Mouse (Mus musculus) 3134 (cell line): ENCODE measurements around the gene Sufu.

Source experiments
- DNase-seq: peaks from one replicate; pipeline ENCODE4 v3.0.0-alpha.2; 2011; ENCODE audit warnings: low spot score; ENCODE audit not compliant: insufficient read length; ENCODE audit errors: extremely low read depth

Sufu gene

GRCm38 (mm10) chr19:46457798-46458197 is 61.1 kb downstream of the Sufu start:
- DNase-seq = no peak

DNA sequence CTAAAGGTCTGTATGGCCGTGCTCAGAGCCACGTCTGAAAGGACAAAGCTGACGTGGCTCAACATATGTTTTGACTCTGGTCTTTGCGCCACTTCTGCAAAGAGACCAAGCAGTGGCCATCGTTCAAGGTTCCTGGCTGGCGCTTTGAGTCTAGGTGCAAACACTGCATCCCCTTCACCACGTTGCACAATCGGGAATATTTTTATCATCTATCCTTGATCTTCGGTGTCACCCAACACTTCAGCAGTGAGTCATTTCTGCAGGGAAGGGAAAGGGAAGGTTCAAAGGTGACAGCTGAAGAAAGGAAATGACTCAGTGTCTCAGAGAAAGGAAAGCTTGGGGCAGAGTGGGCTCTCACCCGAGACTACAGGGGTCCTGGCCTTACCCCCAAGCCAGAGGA is 62.6 kb downstream of the Sufu start:
- peak; percentile 51 for DNase-seq

DNA sequence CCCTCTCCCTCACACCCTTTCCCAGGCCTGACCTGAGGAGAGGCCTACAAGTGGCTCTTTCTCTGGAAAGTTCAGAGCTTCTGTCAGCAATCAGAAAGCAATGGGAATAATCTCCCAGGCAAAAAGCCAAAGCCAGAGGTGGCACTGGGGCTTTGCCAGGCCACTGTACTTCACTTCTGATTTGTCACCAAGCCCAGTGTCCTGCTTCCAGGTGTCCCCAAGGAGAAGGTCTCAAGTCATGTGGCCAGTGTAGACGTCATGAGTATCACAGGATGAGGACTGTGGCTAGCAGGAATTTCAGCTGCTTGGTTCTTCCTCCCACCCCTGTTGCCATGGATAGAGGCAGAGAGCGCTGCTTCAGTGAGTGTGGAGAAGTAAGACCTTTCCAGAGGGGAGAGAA is 63.2 kb downstream of the Sufu start:
- no peak for DNase-seq

DNA sequence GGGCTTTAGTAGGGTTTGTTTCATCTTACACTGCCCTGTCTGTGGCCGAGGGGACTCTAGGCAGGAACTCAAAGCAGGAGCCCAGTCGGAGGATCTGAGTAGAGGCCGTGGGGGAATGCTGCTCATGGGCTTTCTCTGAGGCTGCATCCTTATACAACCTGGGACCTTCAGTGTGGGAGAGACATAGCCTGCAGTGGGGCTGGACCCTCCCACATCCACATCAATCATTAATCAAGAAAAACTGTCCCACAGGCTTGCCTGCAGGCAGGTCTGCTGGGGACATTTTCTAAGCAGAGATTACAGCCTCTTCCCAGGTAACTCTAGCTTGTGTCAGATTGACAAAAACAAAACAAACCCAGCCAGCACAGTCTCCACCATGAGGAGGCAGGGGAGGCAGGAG is 65.9 kb downstream of the Sufu start:
- no peak for DNase-seq

DNA sequence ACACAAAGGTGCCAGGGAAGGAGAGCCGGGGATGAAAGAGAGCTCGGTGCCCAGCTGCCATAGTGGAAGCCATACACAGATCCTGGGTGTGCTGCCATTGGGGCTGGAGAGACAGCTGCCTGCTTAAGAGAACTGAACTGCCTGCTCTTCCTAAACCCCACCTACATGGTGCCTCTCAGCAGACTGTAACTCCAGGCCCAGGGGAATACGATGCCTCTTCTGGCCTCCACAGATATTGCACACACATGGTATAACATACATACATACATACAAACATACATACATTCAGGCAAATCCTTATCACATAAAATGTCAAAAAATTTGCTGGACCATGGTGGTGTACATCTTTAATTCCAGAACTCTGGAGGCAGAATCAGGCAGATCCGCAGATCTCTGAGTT is 66.8 kb downstream of the Sufu start:
- DNase-seq = no peak

DNA sequence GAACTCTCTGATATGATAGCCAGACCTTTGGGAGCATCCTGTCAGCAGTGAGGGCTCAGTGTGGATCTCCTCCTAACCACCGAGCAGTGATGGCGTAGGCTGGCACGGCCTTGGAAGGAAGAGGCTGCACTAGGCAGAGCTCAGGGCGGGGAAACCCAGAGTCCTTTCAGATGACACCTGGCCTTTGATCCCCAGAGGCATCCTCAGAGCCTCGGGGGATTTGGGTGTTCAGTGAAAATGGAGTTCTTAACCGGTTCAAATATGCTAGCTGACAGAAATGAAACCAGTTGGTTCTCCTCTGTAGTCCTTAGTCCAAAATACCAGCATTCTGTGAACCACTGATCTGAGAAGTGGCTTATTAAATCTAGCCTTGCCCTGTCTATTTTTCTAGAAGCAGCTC is 69.5 kb downstream of the Sufu start:
- DNase-seq = no peak

- no peak for DNase-seq
These were observed 70.4 kb downstream of the Sufu start for GRCm38 (mm10) chr19:46467051-46467503.

- DNase-seq = no peak
These were observed 73.9 kb downstream of the Sufu start for GRCm38 (mm10) chr19:46470364-46471240.

GRCm38 (mm10) chr19:46471324-46472093 is 74.8 kb downstream of the Sufu start:
- DNase-seq = no peak

DNA sequence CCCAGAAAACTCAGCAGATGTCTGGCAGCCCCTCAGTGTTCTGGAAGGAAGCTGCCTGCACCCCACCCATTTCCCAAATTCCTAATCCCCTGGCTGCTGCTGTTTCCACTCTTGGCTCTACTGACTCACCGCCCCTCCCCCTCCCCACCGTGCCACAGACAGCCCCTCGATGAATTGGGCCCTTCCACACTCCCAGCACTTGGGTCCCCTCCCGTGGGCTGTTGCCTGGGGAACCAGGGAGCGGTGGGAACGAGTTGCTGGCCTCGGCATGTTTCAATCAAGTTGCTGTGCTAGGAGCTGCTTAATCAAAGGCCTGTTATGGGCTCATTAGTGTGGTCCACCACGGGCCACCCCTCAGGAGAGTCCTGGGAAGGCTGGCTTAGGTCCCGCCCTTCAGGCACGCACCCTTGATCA is 80.7 kb downstream of the Sufu start:
- DNase-seq = no peak

DNA sequence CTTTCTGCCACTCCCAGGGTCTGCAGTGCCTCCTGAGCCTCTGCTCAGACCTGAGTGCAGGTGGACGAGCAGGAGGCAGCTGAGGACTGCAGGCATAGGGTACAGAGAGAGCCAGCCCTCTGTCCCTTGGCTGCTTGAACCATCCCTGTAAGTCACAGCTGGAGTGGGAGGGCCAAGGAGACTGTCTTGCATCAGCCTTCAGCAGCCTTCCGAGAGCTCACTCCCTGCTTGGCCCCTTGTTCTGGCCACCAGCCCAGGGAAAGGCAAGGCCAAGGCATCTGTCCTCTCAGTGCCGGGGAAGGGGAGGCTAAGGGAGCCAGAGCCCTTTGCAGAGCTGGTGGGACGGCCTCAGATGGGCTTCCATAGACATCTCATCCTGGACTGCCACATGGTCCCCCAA is 81.5 kb downstream of the Sufu start:
- DNase-seq = peak; percentile 84

DNA sequence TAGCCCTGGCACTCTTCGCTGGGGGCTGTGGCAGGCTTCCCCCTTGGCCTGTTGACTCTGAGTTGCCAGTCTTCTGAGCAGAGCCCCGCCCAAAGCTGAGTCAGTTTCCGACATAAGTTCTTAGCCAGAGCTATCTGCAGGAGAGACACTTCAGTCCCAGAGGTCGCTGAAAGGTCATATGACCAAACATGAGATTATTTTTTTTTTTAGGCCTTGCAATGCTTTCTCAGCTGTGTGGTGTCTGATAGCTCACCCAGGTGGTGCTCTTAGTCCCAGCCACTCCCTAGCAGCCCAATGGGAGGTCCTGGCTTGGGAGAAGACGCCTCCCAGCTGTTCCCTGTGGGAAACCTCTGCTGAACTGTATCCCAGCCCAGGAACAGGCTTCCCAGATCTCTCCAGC is 82.1 kb downstream of the Sufu start:
- peak; percentile 84 for DNase-seq

GRCm38 (mm10) chr19:46479306-46480075 is 82.8 kb downstream of the Sufu start:
- peak; percentile 67 for DNase-seq

DNA sequence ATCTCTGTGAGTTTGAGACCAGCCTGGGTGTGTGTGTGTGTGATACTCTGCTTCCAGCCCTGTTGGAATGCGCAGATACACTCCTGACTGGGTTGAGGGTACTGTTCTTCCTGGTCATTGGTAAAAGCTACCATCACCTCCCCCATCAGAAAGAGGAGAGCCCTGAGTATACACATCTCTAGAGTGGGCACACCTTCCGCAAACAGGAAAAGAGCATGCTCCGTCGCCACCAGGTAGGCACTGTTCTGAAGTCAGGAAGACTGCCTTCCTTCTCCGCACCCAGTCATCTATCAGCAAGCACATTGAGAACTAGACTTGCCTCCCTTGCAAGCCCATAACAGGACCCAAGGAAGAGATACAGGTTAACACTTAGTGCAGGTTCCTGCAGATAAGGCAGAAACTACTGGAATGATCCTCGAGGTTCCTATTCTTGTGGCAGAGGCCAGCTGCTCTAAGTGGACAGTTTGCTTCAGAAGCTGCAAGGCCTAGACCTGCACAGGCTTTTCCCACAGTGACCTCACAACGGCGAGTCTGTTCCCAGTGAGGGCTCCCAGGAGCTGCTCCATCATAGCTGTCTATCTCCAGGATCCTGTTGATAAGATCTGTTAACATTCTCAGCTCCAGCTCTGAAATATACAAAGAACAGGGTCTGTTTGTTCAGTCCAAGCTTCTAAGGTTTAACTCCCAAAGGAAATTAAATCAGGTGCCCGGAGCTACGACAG is 84.1 kb downstream of the Sufu start:
- DNase-seq = no peak

DNA sequence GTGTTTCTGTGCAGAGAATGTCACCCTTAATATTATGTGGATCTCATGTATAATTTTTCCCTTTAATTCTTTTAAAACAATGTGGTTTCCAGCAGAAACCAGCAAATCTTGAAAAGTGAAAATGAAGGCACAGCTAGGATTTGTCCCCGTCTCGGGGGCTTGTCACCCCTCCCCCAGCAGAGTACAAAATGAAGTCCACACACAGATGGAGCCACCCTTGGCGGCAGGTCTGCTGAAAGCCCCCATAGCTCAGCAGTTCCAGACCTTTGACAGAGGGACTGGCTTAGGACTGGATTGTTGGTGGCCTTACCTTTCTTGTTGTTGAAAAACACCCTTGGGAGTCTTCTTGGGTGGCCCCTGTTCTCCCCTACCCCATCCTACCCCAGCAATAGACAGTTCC is 84.7 kb downstream of the Sufu start:
- DNase-seq = no peak

GRCm38 (mm10) chr19:46481756-46482155 is 85.1 kb downstream of the Sufu start:
- DNase-seq = no peak

- DNase-seq = no peak
These were observed 86.3 kb downstream of the Sufu start for GRCm38 (mm10) chr19:46482896-46483516.

- peak; percentile 73 for DNase-seq
These were observed 87.1 kb downstream of the Sufu start for GRCm38 (mm10) chr19:46483701-46484328.

- DNase-seq = peak; percentile 73
These were observed 87.8 kb downstream of the Sufu start for GRCm38 (mm10) chr19:46484518-46484917.

DNA sequence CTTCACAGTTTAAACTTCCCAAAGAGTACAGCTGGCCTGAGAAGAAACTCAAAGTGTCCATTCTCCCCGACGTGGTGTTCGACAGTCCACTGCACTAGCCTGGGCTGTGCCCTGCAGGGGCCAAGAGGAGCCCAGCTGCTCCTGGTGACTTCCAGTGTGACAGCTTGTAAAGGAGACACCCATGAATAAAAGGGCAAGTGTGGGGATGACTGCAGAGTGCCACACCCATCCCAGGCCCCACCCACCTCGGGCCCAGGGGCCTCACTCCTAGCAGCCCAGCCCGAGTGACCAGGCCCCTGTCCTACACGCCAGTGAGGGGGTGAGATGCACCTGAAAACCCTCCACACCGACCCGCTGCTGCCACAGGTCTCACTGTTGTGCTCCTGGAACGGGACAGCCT is 89.2 kb downstream of the Sufu start:
- DNase-seq = no peak
